Mouse (Mus musculus) CH12.LX (cell line): ENCODE data around the gene Elf5.

Source experiments
- CTCF ChIP-seq, 2 experiments: IDR thresholded peaks in 1 of 2; conservative IDR thresholded peaks in 1 of 2; 2 replicates each; pipeline ENCODE4 v1.5.1; 2011 to 2012; ENCODE audit warnings: low read depth in 2 of 2, low read length in 2 of 2, improper control_type of control experiment in 1 of 2, inconsistent platforms in 1 of 2, mild to moderate bottlenecking in 1 of 2, moderate library complexity in 1 of 2
- E2F4 ChIP-seq: IDR thresholded peaks from 2 replicates; pipeline ENCODE4 v1.6.1; 2011; ENCODE audit warnings: low read depth, low read length, improper control_type of control experiment; ENCODE audit not compliant: insufficient replicate concordance
- JUND ChIP-seq: conservative IDR thresholded peaks from 2 replicates; pipeline ENCODE4 v1.6.1; 2011; ENCODE audit warnings: low read depth, low read length, improper control_type of control experiment
- MAFK ChIP-seq: IDR thresholded peaks from 2 replicates; pipeline ENCODE4 v1.6.1; 2011; ENCODE audit warnings: low read length, improper control_type of control experiment; ENCODE audit not compliant: insufficient replicate concordance
- MAX ChIP-seq: IDR thresholded peaks from 2 replicates; pipeline ENCODE4 v1.6.1; 2011; ENCODE audit warnings: low read length, improper control_type of control experiment
- MYC ChIP-seq: IDR thresholded peaks from 2 replicates; pipeline ENCODE4 v1.6.1; 2011; ENCODE audit warnings: low read depth, mild to moderate bottlenecking, improper control_type of control experiment, low read length
- POLR2A ChIP-seq: IDR thresholded peaks from 2 replicates; pipeline ENCODE4 v1.6.1; 2011; ENCODE audit warnings: low read depth, mild to moderate bottlenecking, improper control_type of control experiment, low read length

DNA sequence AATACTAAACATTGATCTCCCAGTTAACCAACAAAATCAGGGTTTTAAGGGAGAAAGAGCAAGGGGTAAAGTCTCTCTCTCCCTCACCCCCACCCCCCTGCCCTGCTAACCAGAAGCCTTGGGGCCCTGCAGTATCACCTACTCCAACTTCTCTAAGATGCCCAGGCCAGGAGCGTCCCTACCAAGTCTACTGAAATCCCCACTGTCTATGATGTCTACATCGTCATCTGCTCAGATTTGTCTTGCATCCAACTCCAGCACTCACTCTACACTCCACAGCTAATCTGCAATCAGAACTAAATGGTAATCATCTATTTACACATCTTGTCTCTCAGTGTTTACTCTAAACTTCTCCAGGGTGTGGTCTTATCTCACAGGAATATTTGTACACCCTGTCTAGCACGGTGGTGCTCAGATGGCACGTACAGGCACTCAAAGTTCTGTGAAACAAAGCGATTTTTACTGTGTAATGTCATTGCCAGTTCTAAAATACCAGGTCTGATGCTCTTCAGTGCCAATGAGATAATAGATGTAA lies 72.6 kb downstream of the Elf5 start:
- TF ChIP-seq MYC (no peak), MAX (no peak), POLR2A (no peak), CTCF (conservative IDR thresholded peaks at IDR 0.05 in 1 of 2, IDR thresholded peaks at IDR 0.05 in 1 of 2; ENCODE audit: low read depth in 2 of 2, low read length in 2 of 2) (no peak), MAFK (no peak), JUND (no peak), E2F4 (no peak)
